Mouse (Mus musculus) ES-E14 (cell line): Measurements from ENCODE around the gene Ddx39b. TPM values are rescaled to one million over a fixed set of nuclear protein-coding genes. Genes with fewer than 3 reads are reported as not detected.

Source experiments
- DNase-seq: peaks from one replicate; pipeline ENCODE4 v3.0.0-alpha.2; 2013; ENCODE audit warnings: low read depth, low spot score
- H3K27ac ChIP-seq: 2 replicates; pipeline ENCODE4 v1.5.1; 2012; ENCODE audit warnings: low read depth, mild to moderate bottlenecking, low read length, moderate library complexity, mixed read lengths; ENCODE audit not compliant: poor library complexity, insufficient read depth, severe bottlenecking
- H3K36me3 ChIP-seq: 2 replicates; pipeline ENCODE4 v1.6.1; 2012; ENCODE audit warnings: mild to moderate bottlenecking, low read length, moderate library complexity, mixed read lengths; ENCODE audit not compliant: control insufficient read depth, poor library complexity, insufficient read depth, severe bottlenecking
- H3K4me1 ChIP-seq, 2 experiments: fragments of 150-350 bp in 1 of 2; sonication (generic) in 1 of 2; 2 replicates each; pipeline ENCODE4 v1.6.1; 2012; ENCODE audit warnings: low read length in 2 of 2, mild to moderate bottlenecking in 1 of 2, mixed read lengths in 1 of 2; ENCODE audit not compliant: control insufficient read depth in 2 of 2, insufficient read depth in 2 of 2, poor library complexity in 1 of 2
- H3K4me3 ChIP-seq, 2 experiments: fragments of 150-350 bp in 1 of 2; sonication (generic) in 1 of 2; 2 replicates each; pipeline ENCODE4 v1.5.1; 2012; ENCODE audit warnings: low read length in 2 of 2, low read depth in 1 of 2, mild to moderate bottlenecking in 1 of 2, mixed read lengths in 1 of 2; ENCODE audit not compliant: insufficient read depth in 1 of 2, poor library complexity in 1 of 2, severe bottlenecking in 1 of 2
- H3K9ac ChIP-seq: 2 replicates; pipeline ENCODE4 v1.6.1; 2012; ENCODE audit warnings: low read depth, mild to moderate bottlenecking, low read length, mixed read lengths; ENCODE audit not compliant: poor library complexity, insufficient read depth, severe bottlenecking
- H3K9me3 ChIP-seq: fragments of 150-350 bp; sonication (generic); 2 replicates; pipeline ENCODE4 v1.6.1; 2012; ENCODE audit warnings: low read depth, mild to moderate bottlenecking, low read length; ENCODE audit not compliant: control insufficient read depth, insufficient read depth
- CHD2 ChIP-seq: IDR thresholded peaks from 2 replicates; pipeline ENCODE4 v1.6.1; 2014; ENCODE audit warnings: mild to moderate bottlenecking, low read depth, low read length, inconsistent platforms
- HCFC1 ChIP-seq: IDR thresholded peaks from 2 replicates; pipeline ENCODE4 v1.6.1; 2012; ENCODE audit warnings: low read length, inconsistent platforms, borderline replicate concordance; ENCODE audit not compliant: insufficient read depth
- MAFK ChIP-seq: IDR thresholded peaks from 2 replicates; pipeline ENCODE4 v1.6.1; 2014; ENCODE audit warnings: mild to moderate bottlenecking, low read depth, low read length, inconsistent platforms; ENCODE audit not compliant: insufficient read depth
- ZC3H11A ChIP-seq: IDR thresholded peaks from 2 replicates; pipeline ENCODE4 v1.6.1; 2012; ENCODE audit warnings: low read depth, mild to moderate bottlenecking, inconsistent platforms, low read length, borderline replicate concordance
- ZNF384 ChIP-seq: IDR thresholded peaks from 2 replicates; pipeline ENCODE4 v1.6.1; 2012; ENCODE audit warnings: low read depth, low read length, inconsistent platforms
- in situ Hi-C, 2 experiments: fragments of 600-800 bp; cut with MboI; formaldehyde crosslinking; loops; one replicate each; pipeline ENCODE4 v1.15.1; 2025; ENCODE audit warnings: low sequenced_read_pairs in 2 of 2, inconsistent platforms in 1 of 2; ENCODE audit not compliant: unreplicated experiment in 2 of 2
- total RNA-seq: library from RNA; depleted of rRNA; stranded (reverse); fragments of 300-350 nt; gene quantifications from 2 replicates; pipeline ENCODE4 v1.2.3, GENCODE M21; 2012

Ddx39b gene
- total RNA-seq, 1 experiment: 316 TPM

- H3K9ac ChIP-seq: peak overlapping the region; percentile 13; the same call in 1 of the 2 replicates
- no peaks in the 10 kb centered on the region for H3K9me3 ChIP-seq
- H3K4me1 ChIP-seq: peaks cover 0 to 2% of the 10 kb centered on the region in 2 experiments; a peak in 2 of 4 replicates
- TF ChIP-seq CHD2 (no peak), ZNF384 (no peak), ZC3H11A (no peak), HCFC1 (no peak)
- H3K36me3 ChIP-seq: no peaks in the 10 kb centered on the region
- H3K4me3 ChIP-seq: peak overlapping the region; percentile 49 to 56
- in situ Hi-C loops: no loop called here
- H3K27ac ChIP-seq: no peak overlapping the region
- DNase-seq: peak; percentile 47
These were observed 45.8 kb upstream of the Ddx39b start for GRCm38 (mm10) chr17:35195631-35196320.

GRCm38 (mm10) chr17:35196321-35196641 lies 45.3 kb upstream of the Ddx39b start:
- H3K36me3 ChIP-seq: no peaks in the 10 kb centered on the region
- H3K9ac ChIP-seq: no peak overlapping the region
- peaks cover 0 to 2% of the 10 kb centered on the region in 2 experiments; a peak in 2 of 4 replicates for H3K4me1 ChIP-seq
- in situ Hi-C loops: no loop called here
- H3K4me3 ChIP-seq: no peak overlapping the region
- TF ChIP-seq HCFC1 (no peak), CHD2 (no peak), MAFK (no peak), ZC3H11A (no peak), ZNF384 (no peak)
- no peak overlapping the region for H3K27ac ChIP-seq
- DNase-seq: no peak
- no peaks in the 10 kb centered on the region for H3K9me3 ChIP-seq

- no peak for DNase-seq
- H3K4me1 ChIP-seq: peaks cover 0 to 2% of the 10 kb centered on the region in 2 experiments; a peak in 2 of 4 replicates
- no peak for TF ChIP-seq ZC3H11A
- H3K27ac ChIP-seq: no peak overlapping the region
- in situ Hi-C loops: no loop called here
- no peaks in the 10 kb centered on the region for H3K9me3 ChIP-seq
- no peaks in the 10 kb centered on the region for H3K36me3 ChIP-seq
- no peak overlapping the region for H3K9ac ChIP-seq
- H3K4me3 ChIP-seq: no peak overlapping the region
These were observed 44.4 kb upstream of the Ddx39b start for GRCm38 (mm10) chr17:35197126-35197525.

- Histone ChIP-seq H3K27ac (no peak overlapping the region), H3K4me3 (no peak overlapping the region), H3K9ac (no peak overlapping the region), H3K36me3 (no peaks in the 10 kb centered on the region), H3K4me1 (peaks cover 0 to 2% of the 10 kb centered on the region in 2 experiments; a peak in 2 of 4 replicates), H3K9me3 (no peaks in the 10 kb centered on the region)
- no peak for DNase-seq
- in situ Hi-C loops: no loop called here
- TF ChIP-seq MAFK (no peak), ZNF384 (no peak), HCFC1 (no peak), CHD2 (no peak), ZC3H11A (no peak)
These were observed 43.5 kb upstream of the Ddx39b start for GRCm38 (mm10) chr17:35198029-35198428.

- Histone ChIP-seq H3K27ac (no peak overlapping the region), H3K4me3 (no peak overlapping the region), H3K36me3 (no peaks in the 10 kb centered on the region), H3K9me3 (no peaks in the 10 kb centered on the region), H3K4me1 (peaks cover 0 to under 1% of the 10 kb centered on the region in 2 experiments; a peak in 2 of 4 replicates), H3K9ac (no peak overlapping the region)
- DNase-seq: no peak
- TF ChIP-seq ZC3H11A: no peak
- TF ChIP-seq CHD2: no peak
- TF ChIP-seq MAFK: no peak
- no peak for TF ChIP-seq ZNF384
- TF ChIP-seq HCFC1: no peak
- in situ Hi-C loops: no loop called here
These were observed 42.6 kb upstream of the Ddx39b start for GRCm38 (mm10) chr17:35198946-35199345.
